Mouse (Mus musculus): ENCODE measurements around the gene Gemin2. TPM values are rescaled to one million over a fixed set of nuclear protein-coding genes. Genes with fewer than 3 reads are reported as not detected.
A peak's percentile ranks its signal among the peaks of the same experiment; 100 is the strongest.
"Not testable (repeated sequence)": the region's sequence is repeated elsewhere in the genome, so short reads cannot be mapped to it uniquely, and the experiment has no call there.

The Gemin2 gene
- polyA plus RNA-seq (2015; fragmentation: Nextera tagmentation; extraction: Ambion mirVana): 20.4 and 23.8 TPM in 2 replicates

GRCm38 (mm10) chr12:59013234-59013633 is at the start of gene Gemin2:
TSS of gene Gemin2 (plus strand) at chr12:59013393.
- WGBS: 0% methylated on average over 28 of the region's 28 CpGs
- peaks cover 12% of the 10 kb centered on the region; the same call in 1 of the 2 replicates for H3K4me1 ChIP-seq (replicated peaks)

GRCm38 (mm10) chr12:58964583-58964982 is 48.6 kb upstream of the Gemin2 start:
- Histone ChIP-seq H3K9me3 (no peaks in the 10 kb centered on the region), H3K9ac (no peak overlapping the region), H3K4me3 (replicated peaks) (no peak overlapping the region), H3K36me3 (peaks cover 27% of the 10 kb centered on the region), H3K4me1 (replicated peaks) (no peaks in the 10 kb centered on the region), H3K27me3 (replicated peaks) (no peaks in the 10 kb centered on the region), H3K27ac (no peak overlapping the region), H3K4me2 (replicated peaks) (no peak overlapping the region)
- ATAC-seq: 0 out of 2 replicates have a peak, but pooled peaks have one; percentile 25
- 74% methylated on average over 4 of the region's 4 CpGs for WGBS

More at GRCm38 (mm10) chr12:59013234-59013633, at the start of gene Gemin2:
- Histone ChIP-seq H3K27me3 (replicated peaks) (no peaks in the 10 kb centered on the region), H3K36me3 (no peaks in the 10 kb centered on the region), H3K9me3 (no peaks in the 10 kb centered on the region), H3K4me3 (replicated peaks) (peak within 1 kb of the TSS; percentile 61), H3K27ac (peak within 1 kb of the TSS; percentile 97), H3K4me2 (replicated peaks) (peak within 1 kb of the TSS; percentile 68), H3K9ac (peak within 1 kb of the TSS; percentile 68)
- peak; percentile 80 for ATAC-seq

- 78% methylated on average over 2 of the region's 2 CpGs for WGBS
- H3K4me1 ChIP-seq (replicated peaks): no peaks in the 10 kb centered on the region
- H3K9me3 ChIP-seq: no peaks in the 10 kb centered on the region
- ATAC-seq: no peak
- H3K4me2 ChIP-seq (replicated peaks): no peak overlapping the region
- peaks cover 29% of the 10 kb centered on the region; the same call in 1 of the 2 replicates for H3K36me3 ChIP-seq
- no peak overlapping the region for H3K9ac ChIP-seq
- H3K27me3 ChIP-seq (replicated peaks): no peaks in the 10 kb centered on the region
- no peak overlapping the region for H3K27ac ChIP-seq
- no peak overlapping the region for H3K4me3 ChIP-seq (replicated peaks)
Observed at GRCm38 (mm10) chr12:58976966-58977365, 36.2 kb upstream of the Gemin2 start.

- not testable (repeated sequence) for H3K9me3 ChIP-seq; H3K4me2 ChIP-seq (replicated peaks); H3K9ac ChIP-seq; ATAC-seq; H3K27me3 ChIP-seq (replicated peaks); H3K4me3 ChIP-seq (replicated peaks); H3K27ac ChIP-seq; H3K4me1 ChIP-seq (replicated peaks)
- peaks cover 35% of the 10 kb centered on the region; the same call in 1 of the 2 replicates for H3K36me3 ChIP-seq
- WGBS: 75% methylated on average over 6 of the region's 6 CpGs
Observed at GRCm38 (mm10) chr12:58981178-58981661, 32.0 kb upstream of the Gemin2 start.

- no peaks in the 10 kb centered on the region for H3K9me3 ChIP-seq
- no peak overlapping the region for H3K27ac ChIP-seq
- no peak overlapping the region for H3K9ac ChIP-seq
- no peak overlapping the region for H3K4me2 ChIP-seq (replicated peaks)
- 95% methylated on average over 3 of the region's 3 CpGs for WGBS
- ATAC-seq: no peak
- H3K4me1 ChIP-seq (replicated peaks): no peaks in the 10 kb centered on the region
- H3K36me3 ChIP-seq: peaks cover 23% of the 10 kb centered on the region
- no peak overlapping the region for H3K4me3 ChIP-seq (replicated peaks)
- H3K27me3 ChIP-seq (replicated peaks): no peaks in the 10 kb centered on the region
Observed at GRCm38 (mm10) chr12:58985766-58986165, 27.4 kb upstream of the Gemin2 start.

- H3K4me3 ChIP-seq (replicated peaks): peak overlapping the region; percentile 86; the same call in 1 of the 2 replicates
- WGBS: 65% methylated on average over 2 of the region's 2 CpGs
- H3K27ac ChIP-seq: no peak overlapping the region
- H3K4me1 ChIP-seq (replicated peaks): peaks cover 14% of the 10 kb centered on the region; the same call in 1 of the 2 replicates
- peaks cover 4% of the 10 kb centered on the region for H3K36me3 ChIP-seq
- H3K27me3 ChIP-seq (replicated peaks): no peaks in the 10 kb centered on the region
- H3K9me3 ChIP-seq: no peaks in the 10 kb centered on the region
- peak overlapping the region; percentile 68 for H3K4me2 ChIP-seq (replicated peaks)
- no peak for ATAC-seq
- H3K9ac ChIP-seq: no peak overlapping the region
Observed at GRCm38 (mm10) chr12:59010482-59010881, 2.7 kb upstream of the Gemin2 start.

- no peaks in the 10 kb centered on the region for H3K27me3 ChIP-seq (replicated peaks)
- H3K27ac ChIP-seq: peak overlapping the region; percentile 97
- ATAC-seq: peak; percentile 79
- H3K4me2 ChIP-seq (replicated peaks): peak overlapping the region; percentile 68
- H3K4me3 ChIP-seq (replicated peaks): peak overlapping the region; percentile 86
- peaks cover 4% of the 10 kb centered on the region for H3K36me3 ChIP-seq
- peaks cover 14% of the 10 kb centered on the region; the same call in 1 of the 2 replicates for H3K4me1 ChIP-seq (replicated peaks)
- peak overlapping the region; percentile 89 for H3K9ac ChIP-seq
- H3K9me3 ChIP-seq: no peaks in the 10 kb centered on the region
- under 1% methylated on average over 25 of the region's 25 CpGs for WGBS
Observed at GRCm38 (mm10) chr12:59011275-59011843, 1.8 kb upstream of the Gemin2 start.

- Histone ChIP-seq H3K36me3 (no peaks in the 10 kb centered on the region), H3K4me2 (replicated peaks) (peak within 1 kb of the TSS; percentile 68), H3K9ac (peak within 1 kb of the TSS; percentile 89), H3K4me1 (replicated peaks) (peaks cover 14% of the 10 kb centered on the region; the same call in 1 of the 2 replicates), H3K9me3 (no peaks in the 10 kb centered on the region), H3K27ac (peak within 1 kb of the TSS; percentile 97), H3K4me3 (replicated peaks) (peak within 1 kb of the TSS; percentile 86), H3K27me3 (replicated peaks) (no peaks in the 10 kb centered on the region)
- under 1% methylated on average over 47 of the region's 48 CpGs for WGBS
- ATAC-seq: peak; percentile 97
Observed at GRCm38 (mm10) chr12:59011844-59012709, 1.1 kb upstream of the Gemin2 start, which contains the start of gene Sec23a. TSS of gene Sec23a (minus strand) at chr12:59012017.

GRCm38 (mm10) chr12:59012710-59013091 is 492 bp upstream of the Gemin2 start:
- Histone ChIP-seq H3K4me1 (replicated peaks) (peaks cover 14% of the 10 kb centered on the region; the same call in 1 of the 2 replicates), H3K4me2 (replicated peaks) (peak overlapping the region; percentile 68), H3K27ac (peak overlapping the region; percentile 97), H3K9ac (peak overlapping the region; percentile 68; the same call in 1 of the 2 replicates), H3K36me3 (no peaks in the 10 kb centered on the region), H3K9me3 (no peaks in the 10 kb centered on the region), H3K27me3 (replicated peaks) (no peaks in the 10 kb centered on the region), H3K4me3 (replicated peaks) (peak overlapping the region; percentile 61)
- no peak for ATAC-seq
- WGBS: 1% methylated on average over 7 of the region's 7 CpGs

- Histone ChIP-seq H3K9ac (no peak overlapping the region), H3K27ac (no peak overlapping the region), H3K9me3 (no peaks in the 10 kb centered on the region), H3K36me3 (no peaks in the 10 kb centered on the region), H3K4me3 (replicated peaks) (no peak overlapping the region), H3K4me2 (replicated peaks) (no peak overlapping the region), H3K4me1 (replicated peaks) (no peaks in the 10 kb centered on the region), H3K27me3 (replicated peaks) (no peaks in the 10 kb centered on the region)
- WGBS: 83% methylated on average over 8 of the region's 8 CpGs
- ATAC-seq: no peak
Observed at GRCm38 (mm10) chr12:59017970-59018369, 4.8 kb downstream of the Gemin2 start.

GRCm38 (mm10) chr12:59019891-59020290 is 6.7 kb downstream of the Gemin2 start:
- H3K4me2 ChIP-seq (replicated peaks): no peak overlapping the region
- 88% methylated on average over 2 of the region's 2 CpGs for WGBS
- H3K4me3 ChIP-seq (replicated peaks): no peak overlapping the region
- no peak overlapping the region for H3K27ac ChIP-seq
- H3K36me3 ChIP-seq: no peaks in the 10 kb centered on the region
- no peaks in the 10 kb centered on the region for H3K27me3 ChIP-seq (replicated peaks)
- H3K4me1 ChIP-seq (replicated peaks): no peaks in the 10 kb centered on the region
- no peak overlapping the region for H3K9ac ChIP-seq
- ATAC-seq: no peak
- H3K9me3 ChIP-seq: no peaks in the 10 kb centered on the region

- WGBS: 81% methylated on average over 4 of the region's 4 CpGs
- Histone ChIP-seq H3K4me1 (replicated peaks) (no peaks in the 10 kb centered on the region), H3K9ac (no peak overlapping the region), H3K4me3 (replicated peaks) (no peak overlapping the region), H3K9me3 (no peaks in the 10 kb centered on the region), H3K36me3 (no peaks in the 10 kb centered on the region), H3K27ac (no peak overlapping the region), H3K4me2 (replicated peaks) (no peak overlapping the region), H3K27me3 (replicated peaks) (no peaks in the 10 kb centered on the region)
- ATAC-seq: no peak
Observed at GRCm38 (mm10) chr12:59021306-59021705, 8.1 kb downstream of the Gemin2 start.

All from intestine, embryonic 15.5 days (tissue).